Mouse (Mus musculus) right cerebral cortex, postnatal 4 days (tissue): ENCODE data around the gene Ophn1.

ENCODE experiments used
- DNase-seq: peaks from one replicate; pipeline ENCODE4 v3.0.0-alpha.2; 2022

Gene Ophn1

GRCm38 (mm10) chrX:98890406-98891116 lies at the start of gene Ophn1:
Gene Ophn1, minus strand, starts transcription at chrX:98891025.
- DNase-seq = peak; percentile 70

- DNase-seq = peak; percentile 92
These were observed 46.9 kb upstream of the Ophn1 start for GRCm38 (mm10) chrX:98937555-98938294.

- DNase-seq = peak; percentile 95
These were observed 46.1 kb upstream of the Ophn1 start for GRCm38 (mm10) chrX:98936707-98937554.

DNA sequence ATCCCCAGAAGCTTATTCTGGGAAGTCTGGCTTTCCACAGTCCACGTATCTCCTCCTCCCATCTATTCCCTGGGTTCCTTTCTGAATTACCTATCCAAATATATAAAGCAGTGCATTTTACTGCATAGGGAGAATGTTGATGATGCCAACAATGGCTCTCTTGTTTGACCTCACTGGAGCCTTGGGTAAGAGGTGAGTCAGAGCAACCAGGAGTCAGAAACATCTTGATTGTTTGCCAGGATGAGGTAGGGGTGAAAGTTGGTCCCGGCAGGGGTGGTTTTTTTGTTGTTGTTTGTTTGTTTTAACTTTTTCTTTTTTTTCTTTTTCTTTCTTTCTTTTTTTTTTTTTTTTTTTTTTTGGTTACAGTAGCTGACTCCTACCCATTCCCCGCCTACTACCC lies 45.3 kb upstream of the Ophn1 start, which contains the start of gene Yipf6:
Yipf6 (plus strand) TSS at position 216 of the 400 bp plus-strand sequence.
- no peak for DNase-seq

DNA sequence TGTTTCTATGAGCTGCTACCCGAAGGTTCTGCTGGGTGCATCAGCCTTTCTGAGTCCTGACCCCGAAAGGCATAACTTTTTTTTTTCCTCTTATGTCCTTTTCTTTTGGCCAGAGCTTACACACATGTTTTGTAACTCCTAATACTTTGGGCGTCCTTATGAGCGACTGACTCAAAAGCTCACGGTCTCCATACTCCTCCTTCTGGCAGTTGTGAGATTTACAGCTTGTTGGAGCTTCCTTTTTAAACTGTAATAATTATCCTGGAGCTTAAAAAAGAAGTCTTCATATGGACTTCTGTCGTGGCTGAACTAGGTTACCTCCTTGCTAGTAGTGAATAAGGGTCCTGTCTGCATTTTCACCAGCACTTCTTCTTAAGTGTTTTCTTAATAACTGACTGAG lies 28.6 kb upstream of the Ophn1 start:
- DNase-seq = no peak

DNA sequence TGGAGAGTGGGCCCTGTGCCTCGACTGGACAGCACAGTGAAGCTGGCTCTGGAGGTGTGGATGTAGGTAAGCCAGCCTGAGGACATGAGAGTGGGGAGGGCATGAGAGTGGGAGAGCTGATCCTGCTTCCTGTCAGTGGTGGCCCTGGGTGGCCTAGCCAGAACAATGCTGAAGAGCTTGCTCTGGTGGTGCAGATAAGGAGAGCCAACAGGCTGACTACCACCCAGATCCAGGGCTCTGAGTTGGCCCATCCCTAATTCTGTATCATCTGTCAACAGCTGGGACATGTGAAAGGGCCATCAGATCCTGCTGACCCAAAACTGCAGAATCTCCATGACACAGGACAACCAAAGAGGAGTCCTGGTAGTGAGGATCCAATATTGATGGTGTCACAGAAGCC lies 18.1 kb upstream of the Ophn1 start:
- DNase-seq = no peak

DNA sequence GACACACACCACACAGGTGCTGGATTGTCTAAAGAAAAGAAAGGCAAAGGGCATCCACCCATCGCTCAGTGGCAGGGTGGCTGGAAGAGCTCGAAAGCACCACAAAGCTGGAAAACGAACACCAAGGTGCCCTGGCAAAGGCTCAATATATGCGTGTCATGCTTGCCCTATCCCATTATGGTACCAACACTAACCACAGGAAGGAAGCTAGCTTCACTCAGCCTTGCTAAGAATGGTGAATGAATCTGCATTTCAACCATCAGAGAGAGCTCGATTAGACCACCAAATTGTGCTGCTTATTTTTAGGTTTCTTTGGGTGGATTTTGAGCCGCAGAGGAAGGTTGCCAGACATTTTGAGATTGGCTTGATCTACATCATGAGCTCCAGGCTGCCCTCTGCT lies 13.4 kb upstream of the Ophn1 start:
- DNase-seq = no peak

DNA sequence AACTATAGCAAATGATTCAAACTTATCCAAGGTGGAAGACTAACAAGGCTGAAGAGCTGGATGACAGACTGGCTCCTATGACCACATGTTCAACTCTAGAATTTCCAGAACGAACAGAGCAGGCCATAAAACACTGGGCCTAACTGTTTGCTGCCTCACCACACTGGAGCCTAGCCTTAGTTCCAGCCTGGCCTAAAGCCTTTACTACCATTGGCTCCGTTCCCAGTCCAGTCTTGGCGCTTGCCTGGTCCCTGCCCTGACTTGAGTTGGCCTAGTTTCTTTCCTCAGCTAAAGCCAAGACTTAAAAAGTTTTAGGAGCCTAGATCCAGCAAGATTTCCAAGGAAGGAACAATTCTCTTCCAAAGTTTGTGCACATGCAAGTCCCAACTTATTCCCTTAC lies 7.5 kb upstream of the Ophn1 start:
- no peak for DNase-seq

DNA sequence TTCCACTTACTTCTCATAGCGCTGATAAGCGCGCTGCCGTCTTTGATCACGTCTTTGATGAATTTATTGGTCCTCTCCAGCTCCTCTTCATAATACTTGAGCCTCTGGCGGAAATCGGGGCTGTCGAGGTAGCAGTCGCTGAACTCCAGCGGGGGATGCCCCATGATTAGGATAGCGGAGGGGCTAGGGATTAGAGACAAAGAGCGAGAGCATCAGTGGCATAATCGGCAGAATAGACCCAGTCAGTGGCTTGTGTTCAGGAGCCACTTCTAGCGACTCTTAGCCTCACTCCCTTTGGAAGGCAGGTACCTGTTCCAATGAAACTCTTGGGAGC lies 786 bp downstream of the Ophn1 start:
- DNase-seq = no peak

- DNase-seq = no peak
These were observed 8.8 kb downstream of the Ophn1 start for GRCm38 (mm10) chrX:98881983-98882382.

GRCm38 (mm10) chrX:98881085-98881484 lies 9.7 kb downstream of the Ophn1 start:
- no peak for DNase-seq

GRCm38 (mm10) chrX:98880314-98880713 lies 10.5 kb downstream of the Ophn1 start:
- DNase-seq = no peak

- no peak for DNase-seq
These were observed 15.7 kb downstream of the Ophn1 start for GRCm38 (mm10) chrX:98875144-98875543.

DNA sequence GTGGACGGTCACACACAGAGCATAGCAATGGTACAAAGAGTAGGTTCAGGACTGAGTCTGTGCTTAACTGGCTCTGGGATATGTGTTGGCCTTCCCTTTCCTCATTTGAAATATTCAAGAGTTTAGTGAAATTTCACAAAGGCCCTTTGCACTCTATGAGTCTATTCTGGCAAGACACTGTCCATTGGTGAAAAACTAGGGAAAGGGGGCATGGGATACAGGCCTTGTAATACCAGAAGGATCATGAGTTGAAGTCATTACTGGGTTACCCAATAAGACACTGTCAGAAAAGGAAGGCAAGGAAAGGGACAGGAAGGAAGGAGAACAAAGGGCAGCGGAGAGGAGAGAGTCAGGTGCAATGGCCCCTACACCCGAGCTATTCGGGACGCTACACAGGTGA lies 16.7 kb downstream of the Ophn1 start:
- no peak for DNase-seq

DNA sequence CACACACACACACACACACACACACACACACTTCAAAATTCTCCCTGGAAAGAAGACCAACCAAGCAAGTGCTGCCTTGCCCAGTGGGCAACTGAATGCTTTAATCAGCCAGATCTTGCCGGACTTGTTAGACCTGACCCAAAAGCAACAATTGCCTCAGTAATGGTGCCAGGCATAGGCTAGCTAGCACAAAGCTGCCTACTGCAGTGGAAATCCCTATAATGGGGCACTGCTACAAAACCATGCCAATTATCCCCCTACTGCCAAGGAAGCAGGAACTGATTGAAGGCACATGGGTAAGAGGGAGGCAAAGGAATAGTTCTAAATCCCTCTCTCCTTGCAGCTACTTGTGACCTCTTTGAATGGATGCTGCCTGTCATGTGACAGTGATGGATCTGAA lies 18.8 kb downstream of the Ophn1 start:
- DNase-seq = no peak

- no peak for DNase-seq
These were observed 20.3 kb downstream of the Ophn1 start for GRCm38 (mm10) chrX:98870541-98870940.

- DNase-seq = no peak
These were observed 21.1 kb downstream of the Ophn1 start for GRCm38 (mm10) chrX:98869735-98870134.

DNA sequence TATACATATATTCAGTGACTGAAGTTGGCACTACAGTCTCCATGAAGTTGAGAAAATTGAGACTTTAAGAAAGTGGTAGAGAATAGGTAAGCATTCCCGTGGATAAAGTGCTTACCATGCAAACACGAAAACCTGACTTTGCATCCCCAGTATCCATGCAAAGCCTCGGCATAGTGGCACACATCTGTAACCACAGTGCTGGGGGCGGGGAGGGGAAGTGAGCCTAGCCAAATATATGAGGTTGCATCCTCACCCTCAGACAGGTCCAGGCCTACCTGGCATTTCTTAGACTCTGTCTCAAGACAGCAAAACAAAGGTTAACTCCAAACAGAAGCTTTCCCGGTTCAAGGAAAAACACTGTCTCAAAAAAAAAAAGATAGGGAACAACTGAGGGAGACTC lies 21.7 kb downstream of the Ophn1 start:
- no peak for DNase-seq

DNA sequence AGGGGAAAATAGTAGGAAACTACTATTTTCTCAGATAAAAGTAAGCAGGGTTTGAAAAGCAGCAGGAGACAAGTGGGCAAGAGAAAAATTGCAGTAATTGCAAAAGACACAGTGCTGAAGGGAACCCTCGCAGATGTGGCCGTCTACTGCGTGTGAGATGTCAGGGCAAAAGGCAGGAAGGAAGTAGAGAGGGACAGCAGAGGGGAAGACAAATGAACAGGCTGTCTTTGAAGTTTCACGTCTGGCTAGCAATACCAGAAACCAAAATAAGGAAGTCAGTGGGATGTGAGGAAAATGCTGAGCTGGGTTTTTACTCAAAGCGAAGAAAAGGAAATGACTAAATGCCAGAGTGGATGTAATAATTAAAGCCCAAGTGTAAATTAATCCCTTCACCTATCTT lies 30.7 kb downstream of the Ophn1 start:
- no peak for DNase-seq

- no peak for DNase-seq
These were observed 34.8 kb downstream of the Ophn1 start for GRCm38 (mm10) chrX:98856046-98856445.

DNA sequence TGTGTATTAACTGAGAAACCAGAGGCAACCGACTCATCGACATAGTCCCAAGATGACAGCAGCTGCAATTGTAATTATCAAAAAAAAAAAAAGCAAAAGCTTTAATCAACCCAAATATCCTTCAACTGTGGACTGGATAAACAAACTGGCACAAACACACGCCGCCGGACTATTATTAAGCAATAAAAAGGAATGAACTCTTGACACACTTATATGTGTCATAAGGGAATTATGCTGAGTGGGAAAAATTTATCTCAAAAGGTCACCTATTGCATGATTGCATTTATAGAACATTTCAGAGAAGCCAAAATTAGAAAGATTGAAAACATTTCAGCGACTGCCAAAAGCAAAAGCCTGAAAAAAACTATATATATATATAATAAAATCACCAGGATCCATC lies 40.0 kb downstream of the Ophn1 start:
- DNase-seq = no peak

DNA sequence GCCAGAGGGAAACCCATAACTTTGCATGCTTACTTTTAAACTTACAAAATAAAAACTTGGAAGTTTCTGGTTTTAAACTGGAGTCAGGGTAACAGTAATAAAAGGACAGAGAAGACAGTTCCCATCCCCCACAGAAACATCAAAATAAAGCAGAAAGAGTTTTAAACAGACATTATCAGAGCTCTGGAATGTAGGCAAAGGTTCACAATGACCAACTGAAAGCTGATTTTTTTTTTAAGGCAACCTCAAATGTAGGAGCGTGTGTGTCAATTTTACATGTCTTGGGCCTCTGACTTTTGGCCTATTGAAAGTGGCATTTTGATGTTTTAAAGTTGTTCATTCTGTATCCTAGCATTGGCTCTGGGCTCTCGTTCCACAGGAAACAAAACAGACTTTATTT lies 49.2 kb downstream of the Ophn1 start:
- DNase-seq = no peak

- DNase-seq = no peak
These were observed 54.8 kb downstream of the Ophn1 start for GRCm38 (mm10) chrX:98835989-98836388.

- no peak for DNase-seq
These were observed 87.0 kb downstream of the Ophn1 start for GRCm38 (mm10) chrX:98803813-98804212.
